Mouse (Mus musculus): ENCODE measurements around the gene Zfp185.
"Not testable (repeated sequence)": the region's sequence is repeated elsewhere in the genome, so short reads cannot be mapped to it uniquely, and the experiment has no call there.

Gene Zfp185

GRCm38 (mm10) chrX:73063512-73064414 lies 76.6 kb downstream of the Zfp185 start:
- DNase-seq: no peak

- DNase-seq: no peak
Measured at GRCm38 (mm10) chrX:73064415-73064793, 77.3 kb downstream of the Zfp185 start, which contains the start of gene Pnma3. Gene Pnma3, plus strand, starts transcription at chrX:73064787.

GRCm38 (mm10) chrX:73066765-73067312 lies 79.7 kb downstream of the Zfp185 start:
- not testable (repeated sequence) for DNase-seq
